ENCODE assay signal across 22 mouse cellular contexts in genomic region chr2:7235059-7235741, GRCm38 (mm10).
A peak's percentile ranks its signal among the peaks of the same experiment; 100 is the strongest.
DNase-seq lines count a peak whose midpoint lies in the region; ATAC-seq lines count a peak whose summit lies in the region.
"Had no signal": no experiment of that assay in that cellular context is flagged by ENCODE, and none has a peak within 500 bp of the region (broad histone marks: within the 10 kb centered on the region; RNA-seq: fewer than 3 reads in every experiment).

No protein-coding gene starts in this region.

- no peak overlapping the region for H3K9ac ChIP-seq in forebrain, embryonic 13.5 days
- H3K9ac ChIP-seq in forebrain, embryonic 12.5 days = no peak overlapping the region
- no peak overlapping the region for H3K9ac ChIP-seq in hindbrain, embryonic 16.5 days (ENCODE audit: low read depth, low read length)
- H3K9ac ChIP-seq: hindbrain, embryonic 12.5 days; liver, embryonic 13.5 days had no signal

- DNase-seq in layer of hippocampus, adult 18-20 months (ENCODE audit: low spot score in 2 of 2) = peak; percentile 75 to 90
- DNase-seq in layer of hippocampus, postnatal 10 days (ENCODE audit: low spot score in 2 of 2) = no peak
- peak; percentile 84 for DNase-seq in brain, adult 2 months (ENCODE audit: low read depth, low spot score)
- peak; percentile 60 to 79 for DNase-seq in layer of hippocampus, adult 8-10 months (ENCODE audit: low spot score in 2 of 2)
- no peak for DNase-seq in kidney, adult 11 months
- DNase-seq: adrenal gland, postnatal 10 days; cerebellum, adult 8-10 months; cerebellum, postnatal 36 days; gastrocnemius, adult 2 months; kidney, adult 18-20 months; kidney, postnatal 4 days; liver, embryonic 13.5 days; lung, adult 2 months; lung, postnatal 14 days; midbrain, embryonic 14.5 days; thymus, adult 2 months; thymus, postnatal 4 days had no signal

- no peaks in the 10 kb centered on the region for H3K36me3 ChIP-seq in forebrain, embryonic 13.5 days (ENCODE audit: poor library complexity, severe bottlenecking)
- H3K36me3 ChIP-seq in forebrain, embryonic 12.5 days (replicated peaks) = no peaks in the 10 kb centered on the region
- H3K36me3 ChIP-seq in hindbrain, embryonic 16.5 days (ENCODE audit: control insufficient read depth, insufficient read depth, low read length) = no peaks in the 10 kb centered on the region
- H3K36me3 ChIP-seq: hindbrain, embryonic 12.5 days; liver, embryonic 13.5 days had no signal

- H3K4me1 ChIP-seq in forebrain, embryonic 13.5 days = no peaks in the 10 kb centered on the region
- no peaks in the 10 kb centered on the region for H3K4me1 ChIP-seq in forebrain, embryonic 12.5 days
- H3K4me1 ChIP-seq in hindbrain, embryonic 16.5 days (ENCODE audit: control insufficient read depth, insufficient read depth, low read depth, low read length) = no peaks in the 10 kb centered on the region
- H3K4me1 ChIP-seq: hindbrain, embryonic 12.5 days; liver, embryonic 13.5 days; megakaryocyte, embryonic 14.5 days had no signal

- H3K9me3 ChIP-seq in forebrain, embryonic 13.5 days (replicated peaks) = no peaks in the 10 kb centered on the region
- H3K9me3 ChIP-seq in forebrain, embryonic 12.5 days = no peaks in the 10 kb centered on the region
- H3K9me3 ChIP-seq in hindbrain, embryonic 16.5 days (ENCODE audit: control insufficient read depth, low read length) = no peaks in the 10 kb centered on the region
- H3K9me3 ChIP-seq: hindbrain, embryonic 12.5 days; liver, embryonic 13.5 days had no signal

- no peak overlapping the region for H3K4me2 ChIP-seq in forebrain, embryonic 13.5 days
- no peak overlapping the region for H3K4me2 ChIP-seq in forebrain, embryonic 12.5 days
- no peak overlapping the region for H3K4me2 ChIP-seq in hindbrain, embryonic 16.5 days (ENCODE audit: low read length)
- H3K4me2 ChIP-seq: hindbrain, embryonic 12.5 days; liver, embryonic 13.5 days had no signal

- peak; percentile 85 for ATAC-seq in forebrain, embryonic 13.5 days
- no peak for ATAC-seq in forebrain, embryonic 12.5 days (ENCODE audit: low FRiP score)
- ATAC-seq in hindbrain, embryonic 16.5 days = no peak

- 0 out of 2 replicates have a peak overlapping the region, but pooled peaks have one; percentile 37 for H3K27ac ChIP-seq in forebrain, embryonic 13.5 days
- no peak overlapping the region for H3K27ac ChIP-seq in forebrain, embryonic 12.5 days
- H3K27ac ChIP-seq in hindbrain, embryonic 16.5 days (ENCODE audit: low read depth, low read length) = no peak overlapping the region
- H3K27ac ChIP-seq: gastrocnemius, adult 2 months; hindbrain, embryonic 12.5 days; liver, embryonic 13.5 days had no signal

- H3K4me3 ChIP-seq in forebrain, embryonic 13.5 days = no peak overlapping the region
- no peak overlapping the region for H3K4me3 ChIP-seq in forebrain, embryonic 12.5 days (replicated peaks)
- no peak overlapping the region for H3K4me3 ChIP-seq in hindbrain, embryonic 16.5 days (ENCODE audit: low read length)
- H3K4me3 ChIP-seq: gastrocnemius, adult 2 months; hindbrain, embryonic 12.5 days; liver, embryonic 13.5 days; megakaryocyte, embryonic 14.5 days had no signal

- H3K27me3 ChIP-seq in forebrain, embryonic 13.5 days = no peaks in the 10 kb centered on the region
- no peaks in the 10 kb centered on the region for H3K27me3 ChIP-seq in forebrain, embryonic 12.5 days
- H3K27me3 ChIP-seq in hindbrain, embryonic 16.5 days (replicated peaks; ENCODE audit: control insufficient read depth, insufficient read depth, low read length) = no peaks in the 10 kb centered on the region
- H3K27me3 ChIP-seq: hindbrain, embryonic 12.5 days; liver, embryonic 13.5 days; megakaryocyte, embryonic 14.5 days had no signal

- WGBS in forebrain, embryonic 13.5 days = 79% methylated on average over 4 of the region's 4 CpGs
- WGBS in forebrain, embryonic 12.5 days = 85% methylated on average over 4 of the region's 4 CpGs
- WGBS in hindbrain, embryonic 16.5 days = 90% methylated on average over 4 of the region's 4 CpGs

Comparison
In these comparisons a context has a peak if more than half of its experiments do, and no peak if none do; other contexts are left out.
1. DNase-seq: peak in layer of hippocampus, adult 18-20 months (2 of 2), brain, adult 2 months (single experiment) and layer of hippocampus, adult 8-10 months (2 of 2); none in layer of hippocampus, postnatal 10 days (0 of 2) and kidney, adult 11 months (single experiment).